Mouse (Mus musculus) C2C12 (cell line): ENCODE measurements at regions not wholly inside any gene's neighbourhood (a gene's known extent, or its start where the extent isn't known, plus 50 kb on each side); places are given as distances from the start of the nearest gene placed in this dataset.

Experiments
- H3K27me3 ChIP-seq: one replicate; pipeline ENCODE4 v1.6.1; 2011; ENCODE audit not compliant: control insufficient read depth, insufficient read depth, insufficient read length
- H3K36me3 ChIP-seq: one replicate; pipeline ENCODE4 v1.6.1; 2011; ENCODE audit not compliant: control insufficient read depth, insufficient read depth
- H3K4me3 ChIP-seq: one replicate; pipeline ENCODE4 v1.5.1; 2011; ENCODE audit warnings: mild to moderate bottlenecking, control low read depth; ENCODE audit not compliant: poor library complexity, insufficient read depth, severe bottlenecking
- H3K79me2 ChIP-seq: one replicate; pipeline ENCODE4 v1.6.1; 2011; ENCODE audit not compliant: control insufficient read depth, insufficient read depth
- H3K79me3 ChIP-seq: one replicate; pipeline ENCODE4 v1.6.1; 2011; ENCODE audit warnings: low read depth, control low read depth
- H3ac ChIP-seq: one replicate; pipeline ENCODE3; 2011; ENCODE audit warnings: low read depth; ENCODE audit not compliant: control insufficient read depth, insufficient read length
- CEBPB ChIP-seq: IDR thresholded peaks from one replicate; pipeline ENCODE4 v1.6.1; 2011; ENCODE audit warnings: low read depth, mild to moderate bottlenecking, control low read depth, moderate library complexity
- CTCF ChIP-seq: IDR thresholded peaks from one replicate; pipeline ENCODE4 v1.5.1; 2011; ENCODE audit not compliant: control insufficient read depth, insufficient read depth, insufficient read length
- FOSL1 ChIP-seq: IDR thresholded peaks from one replicate; pipeline ENCODE4 v1.8.0; 2011; ENCODE audit warnings: mild to moderate bottlenecking, low read length; ENCODE audit not compliant: poor library complexity, insufficient read depth, severe bottlenecking
- MAX ChIP-seq: IDR thresholded peaks from one replicate; pipeline ENCODE4 v1.6.1; 2011; ENCODE audit warnings: mild to moderate bottlenecking, control low read depth
- MYOD1 ChIP-seq: IDR thresholded peaks from one replicate; pipeline ENCODE4 v1.6.1; 2011; ENCODE audit warnings: low read depth; ENCODE audit not compliant: control insufficient read depth, insufficient read length
- MYOG ChIP-seq: IDR thresholded peaks from one replicate; pipeline ENCODE4 v1.6.1; 2011; ENCODE audit not compliant: control insufficient read depth, insufficient read length; ENCODE audit errors: extremely low read depth
- USF1 ChIP-seq: IDR thresholded peaks from one replicate; pipeline ENCODE4 v1.6.1; 2011; ENCODE audit warnings: low read depth, mild to moderate bottlenecking, control low read depth, moderate library complexity

- TF ChIP-seq FOSL1 (no peak), MAX (no peak), MYOG (no peak), USF1 (no peak)
- H3K27me3 ChIP-seq: no peaks in the 10 kb centered on the region
- no peaks in the 10 kb centered on the region for H3K36me3 ChIP-seq
- no peaks in the 10 kb centered on the region for H3K79me3 ChIP-seq
- H3K4me3 ChIP-seq: no peak overlapping the region
- no peaks in the 10 kb centered on the region for H3K79me2 ChIP-seq
- H3ac ChIP-seq: no peak overlapping the region
Measured at GRCm38 (mm10) chr15:28126846-28127245, 76.7 kb upstream of the Dnah5 start.

- Histone ChIP-seq H3K79me3 (no peaks in the 10 kb centered on the region), H3ac (no peak overlapping the region), H3K27me3 (no peaks in the 10 kb centered on the region), H3K4me3 (no peak overlapping the region), H3K79me2 (no peaks in the 10 kb centered on the region), H3K36me3 (no peaks in the 10 kb centered on the region)
- TF ChIP-seq CTCF (no peak), MYOG (no peak), USF1 (no peak), MYOD1 (no peak), CEBPB (no peak)
Measured at GRCm38 (mm10) chr15:28129536-28129935, 74.0 kb upstream of the Dnah5 start.

DNA sequence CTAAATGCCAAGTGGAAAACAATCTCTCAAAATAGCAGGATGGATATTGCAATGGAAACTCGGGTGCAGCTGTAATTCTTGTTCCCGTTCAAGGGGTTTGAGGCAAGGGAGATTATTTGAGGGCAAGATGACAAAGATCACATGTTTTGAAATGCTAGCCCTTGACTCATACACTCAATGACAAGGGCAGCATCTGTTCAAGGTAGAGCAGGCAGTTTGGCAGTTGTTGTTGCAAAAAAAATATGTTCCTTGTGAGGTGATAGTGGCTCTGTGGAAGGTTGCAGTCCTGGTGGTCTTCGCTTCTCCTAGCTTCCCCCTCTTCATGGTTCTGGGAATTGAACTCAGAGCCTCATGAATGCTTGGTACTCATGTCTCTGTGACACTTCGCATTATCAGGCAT is 72.0 kb upstream of the Dnah5 start:
- Histone ChIP-seq H3K36me3 (no peaks in the 10 kb centered on the region), H3K4me3 (no peak overlapping the region), H3ac (no peak overlapping the region), H3K79me2 (no peaks in the 10 kb centered on the region), H3K79me3 (no peaks in the 10 kb centered on the region), H3K27me3 (no peaks in the 10 kb centered on the region)
- peak; percentile 31 for TF ChIP-seq MAX
- no peak for TF ChIP-seq CEBPB
- TF ChIP-seq USF1: no peak
- peak; percentile 81 for TF ChIP-seq MYOD1

DNA sequence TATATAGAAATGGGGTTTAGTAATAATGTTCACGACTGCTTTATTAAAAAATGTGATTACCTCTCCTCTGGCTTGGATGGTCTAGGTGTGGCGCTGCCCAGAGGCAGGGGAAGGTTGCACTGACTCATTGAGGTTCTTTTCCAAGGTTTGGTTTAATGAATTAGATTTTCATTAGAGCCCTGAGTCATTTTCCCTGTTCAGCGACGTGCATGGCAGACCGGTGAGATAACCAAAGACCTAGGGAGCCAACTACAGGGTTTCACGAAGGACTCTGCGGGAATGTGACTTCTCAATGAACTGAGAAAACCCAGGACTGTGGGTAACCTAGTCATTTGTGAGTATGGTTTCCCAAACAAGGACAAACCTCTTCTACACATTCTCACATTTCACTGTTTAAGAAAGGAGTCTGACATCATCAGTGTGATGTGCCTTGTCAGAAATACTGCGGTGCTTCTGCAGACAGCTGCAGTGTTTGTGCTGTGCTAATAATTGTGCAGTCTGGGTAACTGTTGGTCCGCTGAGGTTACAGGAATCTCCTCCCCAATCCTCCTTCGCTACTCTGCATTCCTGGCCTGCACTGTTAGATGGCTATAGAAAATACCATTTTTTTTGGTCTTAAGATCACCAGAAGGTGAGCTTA is 70.3 kb upstream of the Dnah5 start:
- H3K4me3 ChIP-seq: no peak overlapping the region
- no peaks in the 10 kb centered on the region for H3K79me3 ChIP-seq
- no peak overlapping the region for H3ac ChIP-seq
- H3K36me3 ChIP-seq: no peaks in the 10 kb centered on the region
- TF ChIP-seq CEBPB (peak; percentile 38), CTCF (no peak), MAX (peak; percentile 49), MYOG (no peak), FOSL1 (peak; percentile 79), USF1 (no peak), MYOD1 (peak; percentile 98)
- H3K79me2 ChIP-seq: no peaks in the 10 kb centered on the region
- no peaks in the 10 kb centered on the region for H3K27me3 ChIP-seq

DNA sequence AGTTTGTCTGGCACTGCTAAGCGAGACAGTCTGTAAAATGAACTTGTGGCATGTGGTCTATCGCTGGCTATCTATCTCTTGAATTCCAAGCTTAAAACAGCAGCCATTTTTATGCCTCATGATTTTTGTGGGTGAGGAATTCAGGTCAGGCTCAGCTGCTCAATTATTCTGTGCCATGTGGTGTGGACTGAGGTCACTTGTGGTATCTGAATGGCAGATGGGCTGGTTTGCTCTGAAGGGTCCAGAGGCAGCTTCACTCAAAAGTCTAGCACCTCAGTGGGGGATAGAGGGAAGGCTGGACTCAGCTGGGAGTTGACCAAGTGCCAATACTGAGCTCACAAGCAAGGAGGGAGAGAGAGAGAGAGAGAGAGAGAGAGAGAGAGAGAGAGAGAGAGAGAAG is 69.3 kb upstream of the Dnah5 start:
- TF ChIP-seq MAX (peak; percentile 89), MYOG (no peak), MYOD1 (peak; percentile 93), CEBPB (no peak), CTCF (no peak), USF1 (peak; percentile 43), FOSL1 (no peak)
- no peaks in the 10 kb centered on the region for H3K79me2 ChIP-seq
- H3K27me3 ChIP-seq: no peaks in the 10 kb centered on the region
- no peak overlapping the region for H3ac ChIP-seq
- H3K36me3 ChIP-seq: no peaks in the 10 kb centered on the region
- H3K4me3 ChIP-seq: no peak overlapping the region
- no peaks in the 10 kb centered on the region for H3K79me3 ChIP-seq

GRCm38 (mm10) chr15:28138806-28139205 is 64.7 kb upstream of the Dnah5 start:
- no peaks in the 10 kb centered on the region for H3K79me3 ChIP-seq
- H3K79me2 ChIP-seq: no peaks in the 10 kb centered on the region
- no peak overlapping the region for H3K4me3 ChIP-seq
- TF ChIP-seq FOSL1 (no peak), USF1 (no peak), CTCF (no peak), MAX (no peak), MYOG (no peak), CEBPB (no peak), MYOD1 (no peak)
- H3ac ChIP-seq: no peak overlapping the region
- no peaks in the 10 kb centered on the region for H3K27me3 ChIP-seq
- no peaks in the 10 kb centered on the region for H3K36me3 ChIP-seq
